Mouse (Mus musculus) cerebellum, adult 2 months (tissue): Measurements from ENCODE around the gene March10.

Experiments
- CTCF ChIP-seq: fragments of 200-500 bp; IDR thresholded peaks from 2 replicates; pipeline ENCODE4 v1.5.1; 2011; ENCODE audit warnings: low read depth, mild to moderate bottlenecking, control low read depth, low read length, moderate library complexity, borderline replicate concordance; ENCODE audit not compliant: insufficient read depth
- POLR2A ChIP-seq: fragments of 200-500 bp; IDR thresholded peaks from 2 replicates; pipeline ENCODE4 v1.6.1; 2011; ENCODE audit warnings: low read length, control low read depth, borderline replicate concordance; ENCODE audit not compliant: insufficient read depth

DNA sequence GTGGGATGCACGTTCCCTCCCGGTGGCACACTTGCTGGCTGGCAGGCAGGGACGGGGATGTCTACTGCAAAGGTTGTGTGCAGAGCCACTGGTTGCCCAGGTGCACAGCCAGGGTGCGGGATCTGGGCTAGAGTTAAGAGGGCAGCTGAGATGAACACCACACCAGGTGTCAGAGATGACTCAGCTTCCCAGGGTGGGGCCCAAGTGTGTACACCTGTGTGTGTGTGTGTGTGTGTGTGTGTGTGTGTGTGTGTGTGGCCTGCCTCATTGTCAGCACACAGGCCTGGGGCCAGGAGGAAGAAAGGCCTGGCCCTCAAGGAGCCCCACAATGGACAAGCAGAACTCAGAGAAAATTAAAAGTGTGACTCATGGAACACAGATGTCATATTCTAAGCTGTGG is 31.9 kb downstream of the March10 start:
- TF ChIP-seq CTCF (no peak), POLR2A (no peak)
